Mouse (Mus musculus): ENCODE measurements around the gene Slc18a3. TPM values are rescaled to one million over a fixed set of nuclear protein-coding genes. Genes with fewer than 3 reads are reported as not detected.
A peak's percentile ranks its signal among the peaks of the same experiment; 100 is the strongest.

Gene Slc18a3
- 0.08 TPM in 1 of 2 replicates, not detected in the other for polyA plus RNA-seq (2014; fragmentation: Nextera tagmentation; extraction: Ambion mirVana)

DNA sequence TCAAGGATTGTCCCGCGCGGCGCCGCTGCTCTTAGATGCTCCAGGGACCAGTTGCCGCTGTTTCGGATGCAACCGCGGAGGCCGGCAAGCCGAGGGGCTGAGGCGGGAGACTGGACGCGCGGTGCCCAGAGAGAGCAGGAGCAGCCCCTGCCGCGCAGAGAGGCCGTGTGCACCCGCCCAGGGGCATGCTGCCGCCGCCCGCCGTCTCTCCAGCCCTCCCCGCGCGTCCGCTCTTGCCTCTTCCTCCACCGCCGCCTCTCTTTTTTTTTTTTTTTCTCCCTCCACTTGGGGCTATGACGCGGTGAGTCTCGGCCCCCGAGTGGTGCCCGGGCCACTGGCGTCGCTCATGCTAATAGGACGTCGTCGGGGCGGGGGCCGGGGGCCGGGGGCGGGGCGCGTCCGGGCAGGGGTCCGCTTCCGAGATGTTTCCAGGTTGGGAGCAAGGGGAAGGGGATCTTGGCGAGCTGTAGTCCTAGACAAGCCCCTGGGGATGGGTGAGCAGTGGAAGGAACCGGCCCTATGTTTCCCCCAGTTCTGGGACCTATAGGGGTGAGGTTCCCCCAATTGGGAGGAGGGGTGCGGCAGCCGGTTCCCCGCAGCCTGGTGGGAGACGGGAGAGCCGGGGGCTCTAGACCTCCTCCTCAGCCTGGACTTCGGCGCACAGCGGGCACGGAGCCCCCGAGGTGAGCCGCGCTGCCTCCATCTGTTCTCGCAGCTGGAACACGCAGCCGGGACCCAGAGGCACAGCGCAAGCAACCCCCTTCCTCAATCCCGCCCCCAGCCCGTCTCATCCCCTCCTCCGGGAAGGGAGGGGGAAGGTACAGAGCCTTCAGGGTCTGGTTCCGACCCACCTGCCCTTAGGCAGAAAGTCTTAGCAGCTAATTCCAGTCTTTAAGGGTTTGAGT is at the start of gene Slc18a3:
Gene Slc18a3, minus strand, starts transcription at position 250 of the 905 bp plus-strand sequence.
- H3K9ac ChIP-seq (ENCODE audit: low read length) = no peak within 1 kb of the TSS
- peak within 1 kb of the TSS; percentile 57 for H3K4me2 ChIP-seq (ENCODE audit: low read depth, severe bottlenecking)
- H3K36me3 ChIP-seq (ENCODE audit: control insufficient read depth, insufficient read depth, low read length) = no peaks in the 10 kb centered on the region
- ATAC-seq (ENCODE audit: insufficient number of reproducible peaks, low FRiP score, low TSS enrichment, low read depth) (0 out of 2 replicates have a peak, but pooled peaks have one; percentile 26), DNase-seq (ENCODE audit: low spot score) (peak; percentile 43)
- 0% methylated on average over 66 of the region's 70 CpGs for WGBS
- H3K9me3 ChIP-seq (ENCODE audit: control insufficient read depth, low read length) = no peaks in the 10 kb centered on the region
- H3K4me1 ChIP-seq (ENCODE audit: control insufficient read depth, insufficient read depth, low read length) = 0 out of 2 replicates have a peak, but pooled peaks cover 7% of the 10 kb centered on the region
- H3K4me3 ChIP-seq (ENCODE audit: low read depth, low read length) = peak within 1 kb of the TSS; percentile 31
- no peak within 1 kb of the TSS for H3K27ac ChIP-seq (replicated peaks; ENCODE audit: low read depth, low read length)
- H3K27me3 ChIP-seq (ENCODE audit: control insufficient read depth, insufficient read depth, low read length) = peaks cover 77% of the 10 kb centered on the region

DNA sequence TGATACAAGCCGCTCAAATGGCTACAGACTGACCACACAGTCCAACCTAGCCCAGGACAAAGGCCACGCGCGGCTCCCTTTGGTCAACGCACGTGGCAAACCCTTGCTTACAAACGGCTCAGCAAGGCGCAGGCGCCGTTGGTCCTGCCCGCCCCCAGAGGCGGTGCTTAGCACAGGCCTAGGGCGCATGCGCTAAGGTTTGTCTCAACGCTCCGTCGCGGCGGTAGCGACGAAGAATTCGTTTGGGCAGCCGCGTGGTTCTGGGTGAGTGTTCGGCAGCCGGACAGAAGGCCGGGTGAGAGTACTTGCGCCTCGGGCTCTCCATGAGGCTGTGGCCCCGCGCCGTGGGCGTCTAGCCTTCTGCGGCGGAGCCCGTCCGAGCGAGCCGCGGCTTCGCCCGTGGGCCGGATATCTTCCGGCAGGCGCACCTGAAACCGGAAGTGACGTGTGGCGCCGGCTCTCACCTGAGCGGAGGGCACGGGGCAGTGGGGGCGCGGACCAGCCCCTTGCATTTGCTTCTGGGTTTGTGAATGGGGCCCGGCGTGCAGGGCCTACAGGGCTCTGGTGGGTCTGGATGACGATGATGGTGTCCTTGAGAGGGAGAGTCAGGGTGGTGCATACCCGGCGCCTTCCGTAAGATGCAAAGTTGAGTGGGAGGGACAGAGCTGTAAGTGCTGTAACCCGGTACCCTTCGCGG is 48.8 kb upstream of the Slc18a3 start, which contains the start of gene Ercc6:
Gene Ercc6, plus strand, starts transcription at position 186 of the 697 bp plus-strand sequence.
- Histone ChIP-seq H3K9ac (ENCODE audit: low read length) (peak within 1 kb of the TSS; percentile 78), H3K27ac (replicated peaks; ENCODE audit: low read depth, low read length) (peak within 1 kb of the TSS; percentile 68; the same call in 1 of the 2 replicates), H3K4me2 (ENCODE audit: low read depth, severe bottlenecking) (peak within 1 kb of the TSS; percentile 84), H3K4me3 (ENCODE audit: low read depth, low read length) (peak within 1 kb of the TSS; percentile 74), H3K9me3 (ENCODE audit: control insufficient read depth, low read length) (no peaks in the 10 kb centered on the region), H3K27me3 (ENCODE audit: control insufficient read depth, insufficient read depth, low read length) (no peaks in the 10 kb centered on the region), H3K36me3 (ENCODE audit: control insufficient read depth, insufficient read depth, low read length) (peaks cover 5% of the 10 kb centered on the region), H3K4me1 (ENCODE audit: control insufficient read depth, insufficient read depth, low read length) (0 out of 2 replicates have a peak, but pooled peaks cover 2% of the 10 kb centered on the region)
- DNase-seq (ENCODE audit: low spot score) (peak; percentile 96), ATAC-seq (ENCODE audit: insufficient number of reproducible peaks, low FRiP score, low TSS enrichment, low read depth) (peak; percentile 96)
- under 1% methylated on average over 62 of the region's 62 CpGs for WGBS

DNA sequence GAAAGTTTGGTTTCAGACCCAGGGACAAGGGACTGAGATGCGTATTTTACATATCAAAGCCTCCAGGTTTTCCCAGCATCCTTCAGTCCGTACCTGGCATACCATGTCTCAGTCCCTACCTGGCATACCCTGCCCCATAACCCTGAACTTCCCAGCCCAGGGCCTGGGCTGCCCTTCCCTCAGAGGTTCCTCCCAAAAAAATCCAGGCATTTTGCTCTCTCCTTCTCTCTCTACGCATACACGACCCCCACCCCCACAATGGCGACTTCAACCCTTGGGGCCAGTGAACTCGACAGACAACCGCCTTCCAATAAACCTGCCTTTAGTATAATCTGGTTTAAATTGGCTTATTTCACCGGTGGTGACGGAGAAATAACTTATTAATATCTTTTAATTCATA is 48.3 kb upstream of the Slc18a3 start:
- no peaks in the 10 kb centered on the region for H3K27me3 ChIP-seq (ENCODE audit: control insufficient read depth, insufficient read depth, low read length)
- no peak overlapping the region; the same call in 1 of the 2 replicates for H3K4me3 ChIP-seq (ENCODE audit: low read depth, low read length)
- no peak for DNase-seq (ENCODE audit: low spot score)
- peaks cover 5% of the 10 kb centered on the region for H3K36me3 ChIP-seq (ENCODE audit: control insufficient read depth, insufficient read depth, low read length)
- no peaks in the 10 kb centered on the region for H3K9me3 ChIP-seq (ENCODE audit: control insufficient read depth, low read length)
- ATAC-seq (ENCODE audit: insufficient number of reproducible peaks, low FRiP score, low TSS enrichment, low read depth) = peak; percentile 46
- 36% methylated on average over 9 of the region's 9 CpGs for WGBS
- 0 out of 2 replicates have a peak, but pooled peaks cover 2% of the 10 kb centered on the region for H3K4me1 ChIP-seq (ENCODE audit: control insufficient read depth, insufficient read depth, low read length)
- H3K9ac ChIP-seq (ENCODE audit: low read length) = peak overlapping the region; percentile 78; the same call in 1 of the 2 replicates
- no peak overlapping the region for H3K27ac ChIP-seq (replicated peaks; ENCODE audit: low read depth, low read length)
- peak overlapping the region; percentile 84; the same call in 1 of the 2 replicates for H3K4me2 ChIP-seq (ENCODE audit: low read depth, severe bottlenecking)

DNA sequence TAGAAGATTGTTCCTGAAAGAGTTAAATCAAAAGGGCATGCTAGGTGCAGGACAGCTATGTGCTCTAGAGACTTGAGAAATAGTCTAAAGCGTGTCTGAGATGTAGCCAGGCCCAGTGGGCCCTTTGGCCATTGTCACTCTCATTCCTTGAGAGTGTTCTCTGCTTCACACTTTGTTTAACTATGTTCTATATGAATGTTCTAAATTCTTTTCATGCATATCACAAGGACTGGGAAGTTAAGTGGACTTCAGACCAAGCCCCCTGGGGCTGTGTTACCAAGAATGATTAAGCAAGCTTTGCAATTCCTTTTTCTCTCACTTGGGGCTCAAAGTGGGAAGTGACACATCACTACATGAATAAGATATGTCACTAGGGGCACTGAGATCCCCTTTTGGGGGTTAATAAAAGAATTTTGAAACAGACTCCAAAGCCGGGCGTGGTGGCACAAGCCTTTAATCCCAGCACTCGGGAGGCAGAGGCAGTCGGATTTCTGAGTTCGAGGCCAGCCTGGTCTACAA is 44.9 kb upstream of the Slc18a3 start:
- Histone ChIP-seq H3K4me2 (ENCODE audit: low read depth, severe bottlenecking) (no peak overlapping the region), H3K4me3 (ENCODE audit: low read depth, low read length) (no peak overlapping the region), H3K9me3 (ENCODE audit: control insufficient read depth, low read length) (no peaks in the 10 kb centered on the region), H3K27me3 (ENCODE audit: control insufficient read depth, insufficient read depth, low read length) (no peaks in the 10 kb centered on the region), H3K27ac (replicated peaks; ENCODE audit: low read depth, low read length) (no peak overlapping the region), H3K9ac (ENCODE audit: low read length) (no peak overlapping the region), H3K36me3 (ENCODE audit: control insufficient read depth, insufficient read depth, low read length) (no peaks in the 10 kb centered on the region), H3K4me1 (ENCODE audit: control insufficient read depth, insufficient read depth, low read length) (0 out of 2 replicates have a peak, but pooled peaks cover 2% of the 10 kb centered on the region)
- DNase-seq (ENCODE audit: low spot score) (no peak), ATAC-seq (ENCODE audit: insufficient number of reproducible peaks, low FRiP score, low TSS enrichment, low read depth) (no peak)
- WGBS = 90% methylated on average over 6 of the region's 6 CpGs

DNA sequence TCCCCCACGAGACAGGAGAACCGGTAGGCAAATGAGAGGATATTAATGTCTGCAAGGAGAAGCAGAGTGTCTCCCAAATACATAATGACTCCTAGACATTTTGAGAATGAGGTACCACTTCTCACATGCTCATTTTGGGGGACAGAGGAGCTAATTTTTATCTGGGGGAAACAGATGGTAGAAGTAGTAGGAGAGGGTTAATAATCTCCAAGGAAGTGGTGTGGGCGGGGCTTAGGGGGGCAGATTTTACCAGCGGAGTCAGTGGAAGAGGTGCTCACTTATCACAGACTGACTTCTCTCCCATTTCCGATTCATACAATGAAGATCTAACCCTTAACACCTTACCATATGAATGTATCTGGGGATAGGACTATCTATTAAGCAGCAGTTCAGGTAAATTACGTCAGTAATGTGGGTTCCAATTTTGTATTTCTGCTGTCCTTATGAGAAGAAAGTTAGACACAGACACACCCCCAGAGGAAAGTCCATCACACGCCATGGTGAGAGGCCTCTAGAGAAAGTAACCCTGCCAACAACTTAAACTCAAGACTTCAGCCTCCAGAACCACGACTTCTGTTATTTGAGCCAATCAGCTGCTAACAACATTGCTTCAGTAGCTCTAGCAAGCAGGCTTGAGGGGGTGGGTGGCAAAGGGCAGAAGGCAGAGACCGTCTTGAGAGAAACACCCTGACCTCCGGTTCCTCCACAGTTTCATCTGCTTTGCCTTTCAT is 43.6 kb upstream of the Slc18a3 start:
- Histone ChIP-seq H3K4me1 (ENCODE audit: control insufficient read depth, insufficient read depth, low read length) (no peaks in the 10 kb centered on the region), H3K4me2 (ENCODE audit: low read depth, severe bottlenecking) (no peak overlapping the region), H3K9ac (ENCODE audit: low read length) (no peak overlapping the region), H3K36me3 (ENCODE audit: control insufficient read depth, insufficient read depth, low read length) (no peaks in the 10 kb centered on the region), H3K27ac (replicated peaks; ENCODE audit: low read depth, low read length) (no peak overlapping the region), H3K9me3 (ENCODE audit: control insufficient read depth, low read length) (no peaks in the 10 kb centered on the region), H3K27me3 (ENCODE audit: control insufficient read depth, insufficient read depth, low read length) (no peaks in the 10 kb centered on the region), H3K4me3 (ENCODE audit: low read depth, low read length) (no peak overlapping the region)
- 68% methylated on average over 10 of the region's 10 CpGs for WGBS
- no peak for ATAC-seq (ENCODE audit: insufficient number of reproducible peaks, low FRiP score, low TSS enrichment, low read depth)
- DNase-seq (ENCODE audit: low spot score) = no peak

DNA sequence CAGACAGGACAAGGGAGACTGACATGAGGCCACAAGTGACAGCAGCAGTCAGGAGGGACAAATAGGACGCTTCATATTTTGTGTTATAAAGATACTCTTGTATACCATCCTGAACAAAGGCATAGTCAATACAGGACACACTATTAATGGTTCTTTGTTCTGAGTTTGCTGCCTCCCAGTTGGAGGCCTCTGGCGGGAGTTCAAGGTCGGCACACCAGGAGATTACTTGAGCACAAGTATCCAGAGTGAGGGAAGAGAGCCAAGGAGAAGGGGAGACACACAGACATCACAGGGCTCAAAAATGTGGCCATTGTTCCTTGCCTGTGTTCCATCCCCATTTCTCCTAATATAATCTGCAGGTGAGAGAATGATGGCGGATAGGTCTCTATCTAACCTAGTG is 42.6 kb upstream of the Slc18a3 start:
- H3K27me3 ChIP-seq (ENCODE audit: control insufficient read depth, insufficient read depth, low read length) = no peaks in the 10 kb centered on the region
- H3K4me3 ChIP-seq (ENCODE audit: low read depth, low read length) = no peak overlapping the region
- no peak overlapping the region for H3K9ac ChIP-seq (ENCODE audit: low read length)
- no peak overlapping the region for H3K27ac ChIP-seq (replicated peaks; ENCODE audit: low read depth, low read length)
- 86% methylated on average over 4 of the region's 4 CpGs for WGBS
- H3K4me2 ChIP-seq (ENCODE audit: low read depth, severe bottlenecking) = no peak overlapping the region
- no peaks in the 10 kb centered on the region for H3K4me1 ChIP-seq (ENCODE audit: control insufficient read depth, insufficient read depth, low read length)
- ATAC-seq (ENCODE audit: insufficient number of reproducible peaks, low FRiP score, low TSS enrichment, low read depth) (no peak), DNase-seq (ENCODE audit: low spot score) (no peak)
- no peaks in the 10 kb centered on the region for H3K36me3 ChIP-seq (ENCODE audit: control insufficient read depth, insufficient read depth, low read length)
- H3K9me3 ChIP-seq (ENCODE audit: control insufficient read depth, low read length) = no peaks in the 10 kb centered on the region

DNA sequence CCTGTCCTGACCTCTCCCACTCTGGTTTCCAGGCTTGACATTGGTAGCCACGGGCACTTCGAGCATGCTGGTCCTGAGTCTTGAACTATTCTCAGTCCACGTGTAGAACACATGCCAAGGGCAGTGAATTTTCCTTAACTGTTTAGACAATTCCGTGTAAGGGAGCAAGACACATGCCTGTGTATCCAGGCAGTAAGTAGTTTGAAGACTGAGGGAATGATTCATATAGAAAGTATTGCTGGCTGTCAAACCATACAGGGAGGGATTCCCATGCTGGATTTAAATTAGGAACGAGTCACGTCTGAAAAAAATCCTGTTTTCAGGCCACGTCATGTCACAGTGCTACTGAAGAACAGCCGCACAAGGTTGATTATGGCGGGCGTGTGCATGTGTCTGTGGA is 41.7 kb upstream of the Slc18a3 start:
- 87% methylated on average over 10 of the region's 10 CpGs for WGBS
- H3K4me3 ChIP-seq (ENCODE audit: low read depth, low read length) = no peak overlapping the region
- H3K27me3 ChIP-seq (ENCODE audit: control insufficient read depth, insufficient read depth, low read length) = no peaks in the 10 kb centered on the region
- no peak for ATAC-seq (ENCODE audit: insufficient number of reproducible peaks, low FRiP score, low TSS enrichment, low read depth)
- no peak overlapping the region for H3K4me2 ChIP-seq (ENCODE audit: low read depth, severe bottlenecking)
- no peaks in the 10 kb centered on the region for H3K9me3 ChIP-seq (ENCODE audit: control insufficient read depth, low read length)
- DNase-seq (ENCODE audit: low spot score) = no peak
- no peak overlapping the region for H3K9ac ChIP-seq (ENCODE audit: low read length)
- no peaks in the 10 kb centered on the region for H3K4me1 ChIP-seq (ENCODE audit: control insufficient read depth, insufficient read depth, low read length)
- no peak overlapping the region for H3K27ac ChIP-seq (replicated peaks; ENCODE audit: low read depth, low read length)
- no peaks in the 10 kb centered on the region for H3K36me3 ChIP-seq (ENCODE audit: control insufficient read depth, insufficient read depth, low read length)

All from limb, embryonic 11.5 days (tissue).